Mouse (Mus musculus): Measurements from ENCODE around the gene Ecel1.

GRCm38 (mm10) chr1:87153776-87154500 lies 2.4 kb downstream of the Ecel1 start:
- TF ChIP-seq CTCF (conservative IDR thresholded peaks at IDR 0.05; ENCODE audit: insufficient read depth, insufficient read length, low read depth, low read length) (no peak), POLR2A (IDR thresholded peaks at IDR 0.05; ENCODE audit: low read depth, low read length) (no peak)

Data from kidney, adult 2 months (tissue).